Mouse (Mus musculus): ENCODE measurements at regions not wholly inside any gene's neighbourhood (a gene's known extent, or its start where the extent isn't known, plus 50 kb on each side); places are given as distances from the start of the nearest gene placed in this dataset.
"Not testable (repeated sequence)": the region's sequence is repeated elsewhere in the genome, so short reads cannot be mapped to it uniquely, and the experiment has no call there.

- H3K4me3 ChIP-seq (ENCODE audit: insufficient read depth, low read depth, low read length): no peak overlapping the region
- no peak overlapping the region for H3K27ac ChIP-seq (replicated peaks; ENCODE audit: low read depth, low read length)
- H3K4me1 ChIP-seq (ENCODE audit: control insufficient read depth, insufficient read depth, insufficient read length, low read length): no peaks in the 10 kb centered on the region
Observed at GRCm38 (mm10) chr13:3417026-3417425, 120.8 kb upstream of the Gdi2 start.

GRCm38 (mm10) chr13:3455374-3455773 is 82.5 kb upstream of the Gdi2 start:
- H3K4me1 ChIP-seq (ENCODE audit: control insufficient read depth, insufficient read depth, insufficient read length, low read length); H3K27ac ChIP-seq (replicated peaks; ENCODE audit: low read depth, low read length); H3K4me3 ChIP-seq (ENCODE audit: insufficient read depth, low read depth, low read length): not testable (repeated sequence)

- Histone ChIP-seq H3K4me3 (ENCODE audit: insufficient read depth, low read depth, low read length) (no peak overlapping the region), H3K4me1 (ENCODE audit: control insufficient read depth, insufficient read depth, insufficient read length, low read length) (0 out of 2 replicates have a peak, but pooled peaks cover 2% of the 10 kb centered on the region), H3K27ac (replicated peaks; ENCODE audit: low read depth, low read length) (no peak overlapping the region)
Observed at GRCm38 (mm10) chr13:3476884-3477283, 61.0 kb upstream of the Gdi2 start.

GRCm38 (mm10) chr13:3477997-3478728 is 59.7 kb upstream of the Gdi2 start:
- Histone ChIP-seq H3K4me1 (ENCODE audit: control insufficient read depth, insufficient read depth, insufficient read length, low read length) (0 out of 2 replicates have a peak, but pooled peaks cover 2% of the 10 kb centered on the region), H3K4me3 (ENCODE audit: insufficient read depth, low read depth, low read length) (peak overlapping the region; percentile 60), H3K27ac (replicated peaks; ENCODE audit: low read depth, low read length) (no peak overlapping the region)
